Mouse (Mus musculus): ENCODE results near the gene Sypl2.

- no peak for TF ChIP-seq CTCF (IDR thresholded peaks at IDR 0.05; ENCODE audit: extremely low read depth, insufficient read depth, insufficient read length, insufficient replicate concordance)
- TF ChIP-seq POLR2A (IDR thresholded peaks at IDR 0.05; ENCODE audit: low read depth, low read length) = no peak
These were observed 19.6 kb downstream of the Sypl2 start for GRCm38 (mm10) chr3:108206731-108207375.

All from spleen, adult 2 months (tissue).